In genomic region chr11:59769307-59769706, GRCm38 (mm10) we compare ENCODE assay signal across 25 mouse cellular contexts. TPM values are rescaled to one million over a fixed set of nuclear protein-coding genes. Genes with fewer than 3 reads are reported as not detected.
DNase-seq lines count a peak whose midpoint lies in the region; ATAC-seq lines count a peak whose summit lies in the region.
"Had no signal": no experiment of that assay in that cellular context is flagged by ENCODE, and none has a peak within 500 bp of the region (broad histone marks: within the 10 kb centered on the region; RNA-seq: fewer than 3 reads in every experiment).

No protein-coding gene starts in this region.

- H3K36me3 ChIP-seq in heart, embryonic 15.5 days = peaks cover 84% of the 10 kb centered on the region
- H3K36me3 ChIP-seq in megakaryocyte, embryonic 14.5 days (replicated peaks; ENCODE audit: low read length) = peaks cover 96% of the 10 kb centered on the region

- H3K4me3 ChIP-seq in heart, embryonic 15.5 days = no peak overlapping the region
- H3K4me3 ChIP-seq in megakaryocyte, embryonic 14.5 days (replicated peaks) = peak overlapping the region; percentile 40
- H3K4me3 ChIP-seq: embryonic facial prominence, embryonic 12.5 days; embryonic facial prominence, embryonic 15.5 days; heart, embryonic 10.5 days; hindbrain, embryonic 10.5 days; hindbrain, embryonic 13.5 days; intestine, embryonic 15.5 days had no signal

- H3K4me1 ChIP-seq in heart, embryonic 15.5 days (replicated peaks) = peaks cover 10% of the 10 kb centered on the region
- peaks cover 100% of the 10 kb centered on the region for H3K4me1 ChIP-seq in megakaryocyte, embryonic 14.5 days
- H3K4me1 ChIP-seq: embryonic facial prominence, embryonic 12.5 days; embryonic facial prominence, embryonic 15.5 days; hindbrain, embryonic 10.5 days; hindbrain, embryonic 13.5 days; intestine, embryonic 15.5 days had no signal

- peak; percentile 88 for ATAC-seq in frontal cortex, adult (ENCODE audit: low TSS enrichment)
- ATAC-seq in heart, embryonic 15.5 days (replicated peaks; ENCODE audit: insufficient number of reproducible peaks, insufficient read depth, low FRiP score, low read depth) = no peak
- no peak for ATAC-seq in megakaryocyte, adult 5-6 weeks (ENCODE audit: poor library complexity, severe bottlenecking)
- ATAC-seq: activated CD4-positive, CD25-positive, alpha-beta regulatory T cell, adult 4 months; forebrain, embryonic 14.5 days; forebrain, postnatal 0 days; hindbrain, embryonic 16.5 days; intestine, embryonic 15.5 days had no signal

- no peak overlapping the region for H3K9ac ChIP-seq in heart, embryonic 15.5 days
- H3K9ac ChIP-seq: embryonic facial prominence, embryonic 12.5 days; embryonic facial prominence, embryonic 15.5 days; forebrain, postnatal 0 days; hindbrain, embryonic 13.5 days; intestine, embryonic 15.5 days had no signal

- WGBS in heart, embryonic 15.5 days = 79% methylated on average over 2 of the region's 2 CpGs

- H3K27me3 ChIP-seq in heart, embryonic 15.5 days = no peaks in the 10 kb centered on the region
- H3K27me3 ChIP-seq in megakaryocyte, embryonic 14.5 days (replicated peaks) = no peaks in the 10 kb centered on the region
- H3K27me3 ChIP-seq: embryonic facial prominence, embryonic 12.5 days; embryonic facial prominence, embryonic 15.5 days; hindbrain, embryonic 13.5 days; intestine, embryonic 15.5 days had no signal

- no peaks in the 10 kb centered on the region for H3K9me3 ChIP-seq in heart, embryonic 15.5 days (replicated peaks)
- H3K9me3 ChIP-seq in megakaryocyte, embryonic 14.5 days = no peaks in the 10 kb centered on the region
- H3K9me3 ChIP-seq: embryonic facial prominence, embryonic 12.5 days; embryonic facial prominence, embryonic 15.5 days; heart, embryonic 10.5 days; hindbrain, embryonic 10.5 days; hindbrain, embryonic 13.5 days; intestine, embryonic 15.5 days had no signal

- no peak for DNase-seq in frontal cortex, postnatal 14 days (ENCODE audit: low spot score in 2 of 2)
- no peak for DNase-seq in heart, adult 11 months
- DNase-seq in brain, adult 2 months (ENCODE audit: low read depth, low spot score) = peak; percentile 55
- DNase-seq: adrenal gland, postnatal 10 days; cerebellum, adult 11 months; cerebellum, adult 2 months; cerebellum, adult 9-11 months; cerebellum, postnatal 25 days; forebrain, postnatal 0 days; gastrocnemius, postnatal 10 days; gastrocnemius, postnatal 36 days had no signal

- H3K27ac ChIP-seq in heart, embryonic 15.5 days = peak overlapping the region; percentile 13; the same call in 1 of the 2 replicates
- H3K27ac ChIP-seq: embryonic facial prominence, embryonic 12.5 days; embryonic facial prominence, embryonic 15.5 days; heart, embryonic 10.5 days; hindbrain, embryonic 10.5 days; hindbrain, embryonic 13.5 days; intestine, embryonic 15.5 days had no signal

- no peak overlapping the region for H3K4me2 ChIP-seq in heart, embryonic 15.5 days
- H3K4me2 ChIP-seq: embryonic facial prominence, embryonic 12.5 days; embryonic facial prominence, embryonic 15.5 days; hindbrain, embryonic 13.5 days; intestine, embryonic 15.5 days had no signal

RNA-seq across cellular contexts. Expression of gene Pld6, which starts 18.1 kb away (rescaled TPM):
- 3.4 and 4.9 TPM in 2 replicates for polyA plus RNA-seq in heart, embryonic 15.5 days (2015; fragmentation: Nextera tagmentation; extraction: Ambion mirVana)
- polyA plus RNA-seq in megakaryocyte, embryonic 14.5 days (2012; ENCODE audit: insufficient read depth, low replicate concordance) = 0.43 TPM in 1 of 2 replicates, not detected in the other
- not detected in 2 replicates for total RNA-seq in megakaryocyte, adult 5-6 weeks (2015)
- not detected in 2 replicates for total RNA-seq in megakaryocyte, adult 5-6 weeks (2017)
- total RNA-seq: gastrocnemius, adult 18-20 months; gastrocnemius, postnatal 36 days had no signal
- polyA plus RNA-seq: activated CD4-positive, CD25-positive, alpha-beta regulatory T cell, adult 4 months had no signal

RNA-seq across cellular contexts. Expression of gene Flcn, which starts 40.5 kb away (rescaled TPM):
- polyA plus RNA-seq in heart, embryonic 15.5 days (2015; fragmentation: Nextera tagmentation; extraction: Ambion mirVana) = 32.6 and 36.9 TPM in 2 replicates
- polyA plus RNA-seq in megakaryocyte, embryonic 14.5 days (2012; ENCODE audit: insufficient read depth, low replicate concordance) = 12.2 and 19.0 TPM in 2 replicates
- 11.3 and 11.4 TPM in 2 replicates for total RNA-seq in megakaryocyte, adult 5-6 weeks (2015)
- 19.9 and 25.3 TPM in 2 replicates for total RNA-seq in megakaryocyte, adult 5-6 weeks (2017)
